Mouse (Mus musculus): ENCODE data around the gene Gm20388. TPM values are rescaled to one million over a fixed set of nuclear protein-coding genes. Genes with fewer than 3 reads are reported as not detected.

Gene Gm20388
- total and polyA plus RNA-seq, 3 experiments = 0.02 to 0.05 TPM; not detected in 1

DNA sequence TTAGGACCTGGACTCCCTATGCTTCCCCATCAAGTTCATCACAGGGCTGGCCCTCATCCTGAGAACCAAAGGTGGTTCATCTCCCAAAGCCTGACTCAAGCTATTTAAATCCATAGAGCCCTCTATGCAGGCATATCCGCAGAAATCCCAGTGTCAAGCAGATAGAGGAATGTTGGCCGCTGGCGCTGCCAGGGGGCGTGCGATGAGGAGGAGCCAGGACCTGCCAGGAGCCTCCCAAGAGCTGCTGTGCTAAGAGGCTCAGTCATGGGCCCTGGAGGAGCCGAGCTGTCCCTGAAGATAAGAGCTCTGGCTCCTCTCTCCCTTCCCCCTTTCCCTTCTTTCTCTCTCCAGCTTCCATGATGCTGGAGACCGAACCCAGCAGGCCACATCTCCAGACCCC lies 1075.4 kb downstream of the Gm20388 start:
- no peak for ATAC-seq (ENCODE audit: extremely low read depth, insufficient number of reproducible peaks, low FRiP score, poor library complexity, severe bottlenecking)
- Histone ChIP-seq H3K4me3 (ENCODE audit: low read depth, low read length) (no peak overlapping the region), H3K9me3 (replicated peaks) (peaks cover 85% of the 10 kb centered on the region), H3K4me1 (ENCODE audit: insufficient read depth, low read depth, low read length) (no peaks in the 10 kb centered on the region), H3K27me3 (ENCODE audit: insufficient read depth, low read length) (no peaks in the 10 kb centered on the region), H3K36me3 (replicated peaks) (no peaks in the 10 kb centered on the region)
- TF ChIP-seq GATA2 (IDR thresholded peaks at IDR 0.05; ENCODE audit: borderline replicate concordance, low read depth, low read length) (no peak), TAL1 (conservative IDR thresholded peaks at IDR 0.05; ENCODE audit: low read depth, low read length) (no peak), POLR2AphosphoS5 (IDR thresholded peaks at IDR 0.05; ENCODE audit: insufficient replicate concordance, low read depth, low read length) (no peak), CTCF (IDR thresholded peaks at IDR 0.05; ENCODE audit: low read depth, low read length) (no peak), GATA1 (IDR thresholded peaks at IDR 0.05; ENCODE audit: borderline replicate concordance, low read length) (no peak)
- DNase-seq (ENCODE audit: low spot score) = no peak

DNA sequence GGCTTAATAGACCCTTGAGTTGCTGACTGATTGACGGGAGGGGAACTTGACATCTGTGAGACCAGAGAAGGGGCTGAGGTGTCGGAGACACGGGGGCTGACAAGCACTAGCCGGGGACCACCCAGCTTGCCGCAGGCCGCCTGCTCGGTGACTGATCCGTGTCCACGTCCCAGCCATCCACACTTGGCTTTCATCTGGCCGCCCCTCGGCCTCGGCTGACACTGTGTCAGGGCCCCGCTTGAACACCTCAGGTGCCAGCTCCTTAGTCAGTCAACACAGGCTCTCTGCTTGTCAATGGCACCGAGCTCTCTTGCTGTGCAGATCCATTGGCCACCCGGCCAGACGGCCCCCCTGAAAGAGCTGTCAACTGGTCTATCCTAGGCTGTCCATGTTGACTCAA lies 1083.1 kb downstream of the Gm20388 start:
- TF ChIP-seq CTCF (IDR thresholded peaks at IDR 0.05; ENCODE audit: low read depth, low read length) (no peak), GATA2 (IDR thresholded peaks at IDR 0.05; ENCODE audit: borderline replicate concordance, low read depth, low read length) (no peak), GATA1 (IDR thresholded peaks at IDR 0.05; ENCODE audit: borderline replicate concordance, low read length) (no peak), TAL1 (conservative IDR thresholded peaks at IDR 0.05; ENCODE audit: low read depth, low read length) (no peak), POLR2AphosphoS5 (IDR thresholded peaks at IDR 0.05; ENCODE audit: insufficient replicate concordance, low read depth, low read length) (no peak)
- no peak for DNase-seq (ENCODE audit: low spot score)
- Histone ChIP-seq H3K36me3 (replicated peaks) (no peaks in the 10 kb centered on the region), H3K27me3 (ENCODE audit: insufficient read depth, low read length) (no peaks in the 10 kb centered on the region), H3K4me3 (ENCODE audit: low read depth, low read length) (no peak overlapping the region; the same call in 1 of the 2 replicates), H3K4me1 (ENCODE audit: insufficient read depth, low read depth, low read length) (no peaks in the 10 kb centered on the region), H3K9me3 (replicated peaks) (peaks cover 98% of the 10 kb centered on the region)
- no peak for ATAC-seq (ENCODE audit: extremely low read depth, insufficient number of reproducible peaks, low FRiP score, poor library complexity, severe bottlenecking)

DNA sequence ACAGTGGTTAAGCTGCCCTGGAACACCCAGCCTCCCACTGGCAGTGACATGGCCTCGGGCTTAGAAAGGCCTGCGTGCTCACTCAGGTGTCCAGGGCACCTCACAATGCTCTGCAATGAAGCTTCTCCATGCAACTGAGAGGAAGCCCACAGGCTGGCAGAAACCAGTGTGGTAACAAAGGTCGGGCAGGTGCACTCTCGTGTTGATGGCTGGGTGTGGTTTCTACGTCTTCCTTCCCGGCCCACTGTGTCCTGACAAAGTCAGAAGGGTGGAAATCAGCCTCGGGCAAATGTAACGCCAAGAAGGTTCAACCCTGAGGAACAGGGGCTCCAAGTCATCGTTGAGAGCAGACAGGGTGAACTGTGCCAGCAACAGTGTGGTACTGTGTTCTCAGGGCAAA lies 1084.8 kb downstream of the Gm20388 start:
- DNase-seq (ENCODE audit: low spot score) = no peak
- Histone ChIP-seq H3K27me3 (ENCODE audit: insufficient read depth, low read length) (no peaks in the 10 kb centered on the region; the same call in 1 of the 2 replicates), H3K9me3 (replicated peaks) (peaks cover 94% of the 10 kb centered on the region), H3K4me1 (ENCODE audit: insufficient read depth, low read depth, low read length) (no peaks in the 10 kb centered on the region), H3K4me3 (ENCODE audit: low read depth, low read length) (no peak overlapping the region; the same call in 1 of the 2 replicates), H3K36me3 (replicated peaks) (no peaks in the 10 kb centered on the region)
- TF ChIP-seq TAL1 (conservative IDR thresholded peaks at IDR 0.05; ENCODE audit: low read depth, low read length) (no peak), GATA2 (IDR thresholded peaks at IDR 0.05; ENCODE audit: borderline replicate concordance, low read depth, low read length) (no peak), GATA1 (IDR thresholded peaks at IDR 0.05; ENCODE audit: borderline replicate concordance, low read length) (no peak), POLR2AphosphoS5 (IDR thresholded peaks at IDR 0.05; ENCODE audit: insufficient replicate concordance, low read depth, low read length) (no peak), CTCF (IDR thresholded peaks at IDR 0.05; ENCODE audit: low read depth, low read length) (no peak)
- no peak for ATAC-seq (ENCODE audit: extremely low read depth, insufficient number of reproducible peaks, low FRiP score, poor library complexity, severe bottlenecking)

DNA sequence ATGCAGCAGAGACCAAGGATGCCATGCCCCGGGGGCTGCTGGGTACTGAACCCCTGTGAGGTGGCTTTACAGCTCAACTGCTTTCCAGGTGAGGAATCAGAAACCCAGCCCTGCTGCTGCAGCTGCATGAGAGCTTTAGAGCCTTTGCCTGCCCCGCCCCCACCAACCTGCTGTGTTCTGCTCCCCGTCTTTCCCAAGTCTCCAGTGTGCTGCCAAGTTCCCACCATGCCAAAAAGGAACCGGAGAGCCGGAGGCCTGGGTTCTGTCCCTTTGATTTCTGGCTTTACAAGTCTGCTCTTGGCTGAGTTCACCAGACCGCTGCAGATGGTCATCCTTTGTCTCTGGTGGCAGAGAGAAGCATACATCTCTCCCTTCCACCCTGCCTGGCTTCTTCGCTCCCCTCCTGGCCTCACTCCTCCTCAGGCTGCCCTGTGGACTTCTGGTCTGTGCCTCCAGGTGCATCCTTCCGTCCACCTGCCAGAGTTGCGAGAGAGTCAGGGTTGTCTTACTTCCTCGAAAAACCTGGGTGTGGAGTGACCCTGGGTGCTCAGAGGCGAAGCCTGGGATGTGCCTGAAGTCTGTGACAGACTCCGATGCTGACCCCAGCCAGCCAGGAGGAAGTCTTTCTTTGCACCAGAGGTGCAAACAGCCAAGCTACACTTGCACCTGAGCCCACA lies 1086.4 kb downstream of the Gm20388 start:
- DNase-seq (ENCODE audit: low spot score) = no peak
- TF ChIP-seq GATA2 (IDR thresholded peaks at IDR 0.05; ENCODE audit: borderline replicate concordance, low read depth, low read length) (no peak), POLR2AphosphoS5 (IDR thresholded peaks at IDR 0.05; ENCODE audit: insufficient replicate concordance, low read depth, low read length) (no peak), CTCF (IDR thresholded peaks at IDR 0.05; ENCODE audit: low read depth, low read length) (no peak), TAL1 (conservative IDR thresholded peaks at IDR 0.05; ENCODE audit: low read depth, low read length) (no peak), GATA1 (IDR thresholded peaks at IDR 0.05; ENCODE audit: borderline replicate concordance, low read length) (no peak)
- H3K27me3 ChIP-seq (ENCODE audit: insufficient read depth, low read length) = no peaks in the 10 kb centered on the region; the same call in 1 of the 2 replicates
- no peaks in the 10 kb centered on the region for H3K4me1 ChIP-seq (ENCODE audit: insufficient read depth, low read depth, low read length)
- peaks cover 94% of the 10 kb centered on the region for H3K9me3 ChIP-seq (replicated peaks)
- no peaks in the 10 kb centered on the region for H3K36me3 ChIP-seq (replicated peaks)
- ATAC-seq (ENCODE audit: extremely low read depth, insufficient number of reproducible peaks, low FRiP score, poor library complexity, severe bottlenecking) = no peak
- H3K4me3 ChIP-seq (ENCODE audit: low read depth, low read length) = no peak overlapping the region; the same call in 1 of the 2 replicates

DNA sequence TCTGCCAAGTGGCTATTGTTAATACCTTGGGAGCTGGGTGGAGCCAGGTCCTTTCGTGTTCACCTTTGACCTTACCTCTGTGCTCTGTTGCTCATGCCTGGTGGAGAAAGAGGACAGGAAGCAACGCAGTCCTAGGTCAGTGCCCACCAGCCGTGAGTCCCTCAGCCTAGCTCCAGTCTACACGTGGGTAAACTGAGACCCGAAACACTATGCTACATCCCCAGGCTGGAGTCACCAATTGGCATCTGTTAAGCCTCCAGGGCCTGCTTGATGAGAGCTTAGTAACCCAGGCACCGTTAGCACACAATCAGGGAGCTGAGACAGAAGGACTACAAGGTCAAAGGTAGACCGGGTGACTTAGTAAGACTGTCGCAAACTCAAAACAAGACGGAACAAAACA lies 1087.3 kb downstream of the Gm20388 start:
- Histone ChIP-seq H3K9me3 (replicated peaks) (peaks cover 94% of the 10 kb centered on the region), H3K4me1 (ENCODE audit: insufficient read depth, low read depth, low read length) (no peaks in the 10 kb centered on the region), H3K4me3 (ENCODE audit: low read depth, low read length) (no peak overlapping the region), H3K36me3 (replicated peaks) (no peaks in the 10 kb centered on the region), H3K27me3 (ENCODE audit: insufficient read depth, low read length) (no peaks in the 10 kb centered on the region; the same call in 1 of the 2 replicates)
- ATAC-seq (ENCODE audit: extremely low read depth, insufficient number of reproducible peaks, low FRiP score, poor library complexity, severe bottlenecking) (no peak), DNase-seq (ENCODE audit: low spot score) (no peak)
- TF ChIP-seq POLR2AphosphoS5 (IDR thresholded peaks at IDR 0.05; ENCODE audit: insufficient replicate concordance, low read depth, low read length) (no peak), TAL1 (conservative IDR thresholded peaks at IDR 0.05; ENCODE audit: low read depth, low read length) (no peak), CTCF (IDR thresholded peaks at IDR 0.05; ENCODE audit: low read depth, low read length) (no peak), GATA2 (IDR thresholded peaks at IDR 0.05; ENCODE audit: borderline replicate concordance, low read depth, low read length) (no peak), GATA1 (IDR thresholded peaks at IDR 0.05; ENCODE audit: borderline replicate concordance, low read length) (no peak)

DNA sequence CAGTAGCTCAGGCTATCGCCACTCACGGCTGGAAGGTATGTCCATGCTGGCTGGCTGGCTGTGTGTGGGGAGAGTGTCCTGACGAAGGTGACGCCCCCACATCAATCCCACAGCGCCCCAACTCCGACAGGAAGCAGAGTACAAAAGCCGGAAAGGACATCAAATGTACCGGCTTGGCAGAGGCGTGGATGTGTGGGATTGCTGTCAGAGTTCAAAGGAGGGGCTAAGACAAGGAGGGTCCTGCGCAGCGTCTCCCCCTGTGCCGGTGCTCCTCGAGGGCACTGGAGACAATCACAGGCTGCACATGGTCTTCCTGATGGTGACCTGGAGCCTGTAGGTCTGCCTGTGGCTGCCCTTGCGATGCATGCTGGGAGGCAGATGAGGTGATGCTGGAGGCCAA lies 1088.3 kb downstream of the Gm20388 start:
- no peak for TF ChIP-seq POLR2AphosphoS5 (IDR thresholded peaks at IDR 0.05; ENCODE audit: insufficient replicate concordance, low read depth, low read length)
- TF ChIP-seq TAL1 (conservative IDR thresholded peaks at IDR 0.05; ENCODE audit: low read depth, low read length) = no peak
- TF ChIP-seq CTCF (IDR thresholded peaks at IDR 0.05; ENCODE audit: low read depth, low read length) = no peak
- TF ChIP-seq GATA2 (IDR thresholded peaks at IDR 0.05; ENCODE audit: borderline replicate concordance, low read depth, low read length) = no peak
- TF ChIP-seq GATA1 (IDR thresholded peaks at IDR 0.05; ENCODE audit: borderline replicate concordance, low read length) = no peak
- no peak for DNase-seq (ENCODE audit: low spot score)
- no peak overlapping the region for H3K4me3 ChIP-seq (ENCODE audit: low read depth, low read length)
- H3K4me1 ChIP-seq (ENCODE audit: insufficient read depth, low read depth, low read length) = no peaks in the 10 kb centered on the region
- no peaks in the 10 kb centered on the region for H3K36me3 ChIP-seq (replicated peaks)
- H3K9me3 ChIP-seq (replicated peaks) = peaks cover 94% of the 10 kb centered on the region
- ATAC-seq (ENCODE audit: extremely low read depth, insufficient number of reproducible peaks, low FRiP score, poor library complexity, severe bottlenecking) = no peak
- no peaks in the 10 kb centered on the region; the same call in 1 of the 2 replicates for H3K27me3 ChIP-seq (ENCODE audit: insufficient read depth, low read length)

Data from G1E (cell line).